Mouse (Mus musculus): ENCODE results near the gene Egln2. TPM values are rescaled to one million over a fixed set of nuclear protein-coding genes. Genes with fewer than 3 reads are reported as not detected.

Egln2 gene
- polyA plus RNA-seq, 1 experiment, result 107 TPM

GRCm38 (mm10) chr7:27192434-27192833 is 25.8 kb upstream of the Egln2 start:
- no peaks in the 10 kb centered on the region for H3K4me1 ChIP-seq (ENCODE audit: control insufficient read depth, insufficient read depth, low read length)
- no peak for DNase-seq
- 88% methylated on average over 5 of the region's 5 CpGs for WGBS
- no peak for TF ChIP-seq POLR2A (IDR thresholded peaks at IDR 0.05; ENCODE audit: borderline replicate concordance, extremely low read depth, low read depth, low read length)
- no peak for TF ChIP-seq CTCF (IDR thresholded peaks at IDR 0.05; ENCODE audit: insufficient read depth, low read length)
- H3K4me3 ChIP-seq (replicated peaks; ENCODE audit: extremely low read depth, low read depth, low read length), result no peak overlapping the region

GRCm38 (mm10) chr7:27189271-27189931 is 22.8 kb upstream of the Egln2 start:
- no peak overlapping the region for H3K4me3 ChIP-seq (replicated peaks; ENCODE audit: extremely low read depth, low read depth, low read length)
- TF ChIP-seq CTCF (IDR thresholded peaks at IDR 0.05; ENCODE audit: insufficient read depth, low read length) (peak; percentile 19; the same call in 1 of the 2 replicates), POLR2A (IDR thresholded peaks at IDR 0.05; ENCODE audit: borderline replicate concordance, extremely low read depth, low read depth, low read length) (no peak)
- 97% methylated on average over 10 of the region's 10 CpGs for WGBS
- no peak for DNase-seq
- H3K4me1 ChIP-seq (ENCODE audit: control insufficient read depth, insufficient read depth, low read length), result no peaks in the 10 kb centered on the region

GRCm38 (mm10) chr7:27185986-27186385 is 19.4 kb upstream of the Egln2 start:
- WGBS, result 85% methylated on average over 5 of the region's 5 CpGs
- no peaks in the 10 kb centered on the region for H3K4me1 ChIP-seq (ENCODE audit: control insufficient read depth, insufficient read depth, low read length)
- TF ChIP-seq CTCF (IDR thresholded peaks at IDR 0.05; ENCODE audit: insufficient read depth, low read length), result no peak
- no peak for TF ChIP-seq POLR2A (IDR thresholded peaks at IDR 0.05; ENCODE audit: borderline replicate concordance, extremely low read depth, low read depth, low read length)

GRCm38 (mm10) chr7:27184964-27185363 is 18.4 kb upstream of the Egln2 start:
- TF ChIP-seq POLR2A (IDR thresholded peaks at IDR 0.05; ENCODE audit: borderline replicate concordance, extremely low read depth, low read depth, low read length), result no peak
- TF ChIP-seq CTCF (IDR thresholded peaks at IDR 0.05; ENCODE audit: insufficient read depth, low read length), result peak; percentile 80
- DNase-seq, result no peak
- H3K4me1 ChIP-seq (ENCODE audit: control insufficient read depth, insufficient read depth, low read length), result peaks cover 3% of the 10 kb centered on the region; the same call in 1 of the 2 replicates
- H3K4me3 ChIP-seq (replicated peaks; ENCODE audit: extremely low read depth, low read depth, low read length), result no peak overlapping the region
- 34% methylated on average over 3 of the region's 3 CpGs for WGBS

More at GRCm38 (mm10) chr7:27185986-27186385, 19.4 kb upstream of the Egln2 start:
- no peak overlapping the region for H3K4me3 ChIP-seq (replicated peaks; ENCODE audit: extremely low read depth, low read depth, low read length)
- no peak for DNase-seq

GRCm38 (mm10) chr7:27182498-27182897 is 15.9 kb upstream of the Egln2 start:
- TF ChIP-seq CTCF (IDR thresholded peaks at IDR 0.05; ENCODE audit: insufficient read depth, low read length) (no peak), POLR2A (IDR thresholded peaks at IDR 0.05; ENCODE audit: borderline replicate concordance, extremely low read depth, low read depth, low read length) (no peak)
- Histone ChIP-seq H3K4me1 (ENCODE audit: control insufficient read depth, insufficient read depth, low read length) (peaks cover 6% of the 10 kb centered on the region; the same call in 1 of the 2 replicates), H3K4me3 (replicated peaks; ENCODE audit: extremely low read depth, low read depth, low read length) (no peak overlapping the region)
- DNase-seq, result no peak
- WGBS, result 55% methylated on average over 1 of the region's 1 CpGs

GRCm38 (mm10) chr7:27180837-27181695 is 14.5 kb upstream of the Egln2 start, which contains the start of the genes Gm21983 and Mia:
TSS of gene Gm21983 (minus strand) at chr7:27181086.
TSS of gene Mia (minus strand) at chr7:27181157.
- 57% methylated on average over 14 of the region's 14 CpGs for WGBS
- peak; percentile 25 for DNase-seq
- peaks cover 6% of the 10 kb centered on the region; the same call in 1 of the 2 replicates for H3K4me1 ChIP-seq (ENCODE audit: control insufficient read depth, insufficient read depth, low read length)
- no peak within 1 kb of the TSS for H3K4me3 ChIP-seq (replicated peaks; ENCODE audit: extremely low read depth, low read depth, low read length)
- TF ChIP-seq CTCF (IDR thresholded peaks at IDR 0.05; ENCODE audit: insufficient read depth, low read length), result no peak
- no peak for TF ChIP-seq POLR2A (IDR thresholded peaks at IDR 0.05; ENCODE audit: borderline replicate concordance, extremely low read depth, low read depth, low read length)

GRCm38 (mm10) chr7:27180036-27180435 is 13.4 kb upstream of the Egln2 start:
- H3K4me3 ChIP-seq (replicated peaks; ENCODE audit: extremely low read depth, low read depth, low read length), result no peak overlapping the region
- TF ChIP-seq POLR2A (IDR thresholded peaks at IDR 0.05; ENCODE audit: borderline replicate concordance, extremely low read depth, low read depth, low read length) (no peak), CTCF (IDR thresholded peaks at IDR 0.05; ENCODE audit: insufficient read depth, low read length) (no peak)
- H3K4me1 ChIP-seq (ENCODE audit: control insufficient read depth, insufficient read depth, low read length), result peaks cover 6% of the 10 kb centered on the region; the same call in 1 of the 2 replicates
- no peak for DNase-seq
- WGBS, result 32% methylated on average over 5 of the region's 5 CpGs

GRCm38 (mm10) chr7:27179217-27179918 is 12.8 kb upstream of the Egln2 start:
- peak overlapping the region; percentile 43 for H3K4me3 ChIP-seq (replicated peaks; ENCODE audit: extremely low read depth, low read depth, low read length)
- WGBS, result 40% methylated on average over 16 of the region's 16 CpGs
- TF ChIP-seq CTCF (IDR thresholded peaks at IDR 0.05; ENCODE audit: insufficient read depth, low read length), result no peak
- no peak for TF ChIP-seq POLR2A (IDR thresholded peaks at IDR 0.05; ENCODE audit: borderline replicate concordance, extremely low read depth, low read depth, low read length)
- DNase-seq, result no peak
- H3K4me1 ChIP-seq (ENCODE audit: control insufficient read depth, insufficient read depth, low read length), result peaks cover 6% of the 10 kb centered on the region; the same call in 1 of the 2 replicates
